Mouse (Mus musculus) hindbrain, embryonic 13.5 days (tissue): ENCODE results near the gene Cdpf1. TPM values are rescaled to one million over a fixed set of nuclear protein-coding genes. Genes with fewer than 3 reads are reported as not detected.

ENCODE experiments used
- ATAC-seq: fragments of 200-750 bp; cut with Nextera tagmentation; 2 replicates; pipeline ENCODE4 v1.8.0; 2017; ENCODE audit warnings: moderate TSS enrichment; ENCODE audit not compliant: low FRiP score
- H3K27ac ChIP-seq: fragments of 300-500 bp; sonication (generic); 2 replicates; pipeline ENCODE4 v1.5.1; 2015; ENCODE audit warnings: inconsistent platforms, mild to moderate bottlenecking, moderate library complexity
- H3K27me3 ChIP-seq: fragments of 300-500 bp; sonication (generic); 2 replicates; pipeline ENCODE4 v1.6.1; 2015; ENCODE audit warnings: mild to moderate bottlenecking, inconsistent platforms
- H3K36me3 ChIP-seq: fragments of 300-500 bp; sonication (generic); 2 replicates; pipeline ENCODE4 v1.6.1; 2015; ENCODE audit warnings: mild to moderate bottlenecking, inconsistent platforms
- H3K4me1 ChIP-seq: fragments of 300-500 bp; sonication (generic); replicated peaks from 2 replicates; pipeline ENCODE4 v1.6.1; 2015; ENCODE audit warnings: inconsistent platforms
- H3K4me2 ChIP-seq: fragments of 300-500 bp; sonication (generic); 2 replicates; pipeline ENCODE4 v1.6.1; 2015; ENCODE audit warnings: inconsistent platforms, mild to moderate bottlenecking, moderate library complexity
- H3K4me3 ChIP-seq: fragments of 300-500 bp; sonication (generic); 2 replicates; pipeline ENCODE4 v1.5.1; 2015; ENCODE audit warnings: mild to moderate bottlenecking, inconsistent platforms
- H3K9ac ChIP-seq: fragments of 300-500 bp; sonication (generic); 2 replicates; pipeline ENCODE4 v1.6.1; 2015; ENCODE audit warnings: mild to moderate bottlenecking, inconsistent platforms
- H3K9me3 ChIP-seq: fragments of 300-500 bp; sonication (generic); 2 replicates; pipeline ENCODE4 v1.6.1; 2016; ENCODE audit warnings: inconsistent platforms
- WGBS: fragments of 180-500 bp; shearing (Covaris S2); methylation state at CpG from one replicate; pipeline ENCODE4 v1.1.7; 2015; 5-methylcytosine and 5-hydroxymethylcytosine counted together
- polyA plus RNA-seq: library from polyadenylated mRNA; unstranded; fragments of >200 nt; fragmentation: Nextera tagmentation; extraction: Ambion mirVana; gene quantifications from 2 replicates; pipeline ENCODE4 v1.2.1, GENCODE M21; 2015

The Cdpf1 gene
- polyA plus RNA-seq, 1 experiment from 2014 or later, result 17.1 TPM

DNA sequence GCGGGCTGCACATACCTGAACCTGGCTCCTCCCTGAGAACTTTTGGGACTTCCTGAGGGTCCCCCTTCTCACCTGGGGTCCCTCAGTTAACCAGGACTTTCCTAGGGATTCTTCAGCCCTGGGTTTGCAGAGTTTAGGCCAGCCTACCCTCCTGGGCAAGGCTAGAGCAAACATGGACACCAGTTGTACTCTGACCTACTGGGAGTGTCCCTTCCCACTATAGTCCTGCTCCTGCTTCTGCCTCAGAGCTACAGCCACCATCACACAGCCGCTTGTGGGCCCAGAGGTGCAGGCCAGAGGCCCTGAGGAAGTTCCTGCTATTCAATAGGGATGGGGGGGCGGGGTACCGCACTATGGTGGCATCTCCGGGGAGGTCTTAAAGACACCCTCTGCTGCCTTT, 18.0 kb upstream of the Cdpf1 start:
- H3K4me1 ChIP-seq, result peaks cover 12% of the 10 kb centered on the region
- no peaks in the 10 kb centered on the region for H3K27me3 ChIP-seq
- no peaks in the 10 kb centered on the region for H3K9me3 ChIP-seq
- H3K36me3 ChIP-seq, result no peaks in the 10 kb centered on the region
- H3K4me3 ChIP-seq, result no peak overlapping the region
- H3K4me2 ChIP-seq, result no peak overlapping the region
- 73% methylated on average over 5 of the region's 5 CpGs for WGBS
- no peak for ATAC-seq
- no peak overlapping the region for H3K27ac ChIP-seq
- no peak overlapping the region for H3K9ac ChIP-seq

DNA sequence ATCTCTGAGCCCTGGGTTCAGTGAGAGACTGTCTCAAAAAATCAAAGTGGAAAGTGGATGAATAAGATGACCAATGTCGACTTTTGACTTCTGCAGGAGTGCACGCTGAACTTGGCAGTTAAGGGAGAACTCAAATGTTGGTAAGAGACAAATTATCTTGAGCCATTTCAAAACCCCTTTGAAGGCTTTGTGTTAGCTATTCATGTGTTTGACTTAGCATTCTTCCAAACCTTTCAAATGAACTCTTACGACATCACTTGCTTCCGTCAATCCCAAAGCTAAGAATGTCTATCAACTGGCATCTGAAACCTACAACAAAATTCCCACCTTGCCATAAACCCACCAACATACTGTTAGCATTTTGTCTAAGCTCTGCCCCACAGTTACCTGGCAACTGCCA, 16.6 kb upstream of the Cdpf1 start:
- WGBS, result 93% methylated on average over 4 of the region's 4 CpGs
- Histone ChIP-seq H3K27ac (no peak overlapping the region), H3K4me3 (no peak overlapping the region), H3K4me2 (no peak overlapping the region), H3K27me3 (peaks cover 5% of the 10 kb centered on the region; the same call in 1 of the 2 replicates), H3K4me1 (peaks cover 12% of the 10 kb centered on the region), H3K9ac (no peak overlapping the region), H3K9me3 (no peaks in the 10 kb centered on the region), H3K36me3 (no peaks in the 10 kb centered on the region)
- no peak for ATAC-seq

DNA sequence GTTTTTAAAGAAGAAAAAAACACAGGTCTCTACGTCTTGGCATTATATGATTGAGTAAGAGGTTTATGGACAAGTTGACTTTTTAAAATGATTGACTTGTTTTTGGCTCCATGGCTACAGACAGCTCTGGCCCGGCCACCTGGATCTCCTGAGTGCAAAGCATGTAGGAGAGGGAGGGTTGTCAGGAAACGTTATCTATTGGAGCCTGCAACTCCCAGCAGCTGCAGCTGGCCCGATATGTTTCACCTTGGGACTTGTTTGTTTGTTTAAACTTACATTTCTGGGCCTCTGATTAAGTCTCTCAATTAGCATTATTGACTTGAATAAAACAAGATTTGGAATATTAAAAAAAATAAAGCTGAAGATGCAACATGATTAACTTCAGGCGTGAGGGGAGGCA, 15.2 kb upstream of the Cdpf1 start:
- Histone ChIP-seq H3K36me3 (no peaks in the 10 kb centered on the region), H3K27me3 (peaks cover 17% of the 10 kb centered on the region), H3K9me3 (no peaks in the 10 kb centered on the region), H3K4me3 (no peak overlapping the region), H3K27ac (no peak overlapping the region), H3K4me1 (peaks cover 9% of the 10 kb centered on the region), H3K9ac (no peak overlapping the region), H3K4me2 (no peak overlapping the region)
- ATAC-seq, result no peak
- WGBS, result 74% methylated on average over 5 of the region's 5 CpGs

- Histone ChIP-seq H3K4me3 (peak overlapping the region; percentile 49), H3K27me3 (peaks cover 40% of the 10 kb centered on the region), H3K36me3 (no peaks in the 10 kb centered on the region), H3K4me1 (peaks cover 13% of the 10 kb centered on the region), H3K9ac (0 out of 2 replicates have a peak overlapping the region, but pooled peaks have one; percentile 79), H3K4me2 (peak overlapping the region; percentile 91), H3K27ac (no peak overlapping the region), H3K9me3 (0 out of 2 replicates have a peak, but pooled peaks cover 3% of the 10 kb centered on the region)
- WGBS, result 14% methylated on average over 4 of the region's 4 CpGs
- no peak for ATAC-seq
These were observed 10.5 kb upstream of the Cdpf1 start for GRCm38 (mm10) chr15:85822011-85822359.

DNA sequence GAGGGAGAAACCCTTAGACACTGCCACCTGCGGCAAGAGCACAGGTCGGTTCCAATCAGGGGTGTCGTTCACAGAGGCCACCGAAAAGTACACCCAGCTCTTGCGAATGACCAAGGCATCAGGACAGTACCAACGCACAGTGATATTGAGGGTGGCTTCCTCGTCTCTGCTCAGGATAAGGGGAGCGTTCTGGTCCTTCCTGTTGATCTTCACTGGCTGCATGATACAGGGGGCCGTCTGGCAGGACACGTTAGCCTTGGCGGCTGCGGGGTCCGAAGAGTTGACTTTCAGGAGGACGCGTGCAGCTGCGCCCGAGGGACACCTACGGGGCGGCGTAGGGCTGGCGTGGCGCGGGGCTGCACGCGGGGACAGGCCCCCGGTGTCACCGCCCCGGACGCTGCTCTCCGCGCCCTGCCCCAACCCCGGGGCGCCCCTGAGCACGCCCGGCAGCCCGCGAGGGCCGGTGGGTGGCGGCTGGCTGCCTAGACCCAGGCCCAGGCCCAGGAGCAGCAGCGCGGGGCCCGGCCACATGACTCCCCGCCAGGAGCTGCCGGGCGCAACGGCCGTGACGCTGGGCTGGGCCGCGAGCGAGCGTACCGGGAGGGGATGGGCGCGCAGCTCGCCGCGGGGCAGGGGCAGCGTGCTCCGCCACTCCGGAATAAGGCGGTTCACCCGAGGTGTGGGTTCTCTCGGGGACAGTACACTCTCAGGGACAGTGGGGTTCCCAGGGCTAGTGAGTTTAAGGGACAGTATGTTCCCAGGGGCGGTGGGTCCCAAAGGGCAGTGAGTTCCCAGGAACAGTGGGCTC, 9.9 kb upstream of the Cdpf1 start, which contains the start of gene Pkdrej:
TSS of gene Pkdrej (minus strand) at position 532 of the 808 bp plus-strand sequence.
- H3K4me1 ChIP-seq, result peaks cover 13% of the 10 kb centered on the region
- peak; percentile 68; the same call in 1 of the 2 replicates for ATAC-seq
- H3K27ac ChIP-seq, result no peak within 1 kb of the TSS
- H3K36me3 ChIP-seq, result no peaks in the 10 kb centered on the region
- WGBS, result 1% methylated on average over 63 of the region's 65 CpGs
- H3K9me3 ChIP-seq, result 0 out of 2 replicates have a peak, but pooled peaks cover 3% of the 10 kb centered on the region
- H3K4me2 ChIP-seq, result peak within 1 kb of the TSS; percentile 91
- peak within 1 kb of the TSS; percentile 49 for H3K4me3 ChIP-seq
- H3K27me3 ChIP-seq, result peaks cover 40% of the 10 kb centered on the region
- H3K9ac ChIP-seq, result peak within 1 kb of the TSS; percentile 79

DNA sequence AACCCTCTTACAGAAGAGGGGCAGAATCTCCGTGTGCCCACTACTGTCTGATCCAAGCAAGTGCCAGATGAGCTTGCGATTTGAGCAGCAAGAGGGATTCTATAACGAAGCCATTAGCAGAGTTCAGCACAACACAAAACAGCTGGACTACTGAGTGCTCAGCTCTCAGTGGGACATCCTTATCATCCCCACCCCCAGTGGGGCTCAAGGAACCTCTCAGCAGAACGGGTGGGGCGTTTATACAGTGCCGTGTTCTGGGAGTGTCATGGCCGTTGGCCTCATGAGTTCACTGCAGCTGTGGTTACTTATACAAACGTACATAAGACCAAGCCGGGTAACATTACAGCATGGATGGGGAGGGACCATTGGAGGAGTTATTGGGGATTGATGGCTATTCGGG, 1.9 kb upstream of the Cdpf1 start:
- Histone ChIP-seq H3K27me3 (peaks cover 7% of the 10 kb centered on the region; the same call in 1 of the 2 replicates), H3K9me3 (peaks cover 6% of the 10 kb centered on the region; the same call in 1 of the 2 replicates), H3K36me3 (no peaks in the 10 kb centered on the region), H3K4me2 (no peak overlapping the region), H3K4me3 (no peak overlapping the region), H3K9ac (no peak overlapping the region), H3K4me1 (peaks cover 14% of the 10 kb centered on the region), H3K27ac (no peak overlapping the region)
- 76% methylated on average over 10 of the region's 10 CpGs for WGBS
- no peak for ATAC-seq

DNA sequence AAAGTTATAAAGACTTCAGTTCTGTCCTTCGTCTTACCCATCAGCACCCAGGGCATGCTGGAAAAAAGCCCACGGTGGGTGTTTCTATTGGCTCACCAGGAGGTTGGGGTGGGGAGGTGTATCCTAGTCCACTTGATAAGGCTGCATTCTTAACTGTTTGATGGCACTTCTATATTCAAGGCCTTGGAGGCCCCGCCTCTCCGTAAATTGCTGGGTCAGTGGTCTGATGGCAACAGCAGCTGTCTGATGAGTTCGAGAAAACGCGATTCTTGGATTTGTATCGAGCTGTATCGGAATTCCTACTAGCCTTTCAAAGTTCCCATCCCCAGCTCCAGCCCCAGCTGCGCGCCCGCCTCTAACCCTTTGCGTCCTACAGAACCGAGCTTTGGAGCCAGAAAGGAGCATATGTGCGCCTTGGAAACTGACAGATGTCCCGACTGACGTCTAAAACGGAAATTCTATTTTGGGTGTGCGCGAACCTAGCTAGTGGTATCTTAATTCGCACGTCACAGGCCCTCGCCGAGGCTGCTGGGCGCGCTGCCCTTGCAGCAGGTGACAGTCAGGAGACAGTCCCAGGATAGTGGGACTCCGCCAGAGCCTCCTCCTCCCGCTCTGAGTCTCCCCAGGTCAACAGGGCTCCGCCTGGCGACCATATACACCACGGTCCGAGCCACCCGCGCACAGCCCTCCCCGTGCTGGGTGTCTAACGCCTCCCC, 533 bp downstream of the Cdpf1 start:
- ATAC-seq, result peak; percentile 90
- H3K27ac ChIP-seq, result peak overlapping the region; percentile 91
- peak overlapping the region; percentile 69 for H3K4me3 ChIP-seq
- peaks cover 6% of the 10 kb centered on the region; the same call in 1 of the 2 replicates for H3K9me3 ChIP-seq
- peak overlapping the region; percentile 82 for H3K4me2 ChIP-seq
- H3K4me1 ChIP-seq, result peaks cover 14% of the 10 kb centered on the region
- 4% methylated on average over 36 of the region's 36 CpGs for WGBS
- peaks cover 7% of the 10 kb centered on the region; the same call in 1 of the 2 replicates for H3K27me3 ChIP-seq
- peak overlapping the region; percentile 80 for H3K9ac ChIP-seq
- no peaks in the 10 kb centered on the region for H3K36me3 ChIP-seq

GRCm38 (mm10) chr15:85810462-85810805, 1.1 kb downstream of the Cdpf1 start:
- Histone ChIP-seq H3K4me3 (peak overlapping the region; percentile 69), H3K4me2 (peak overlapping the region; percentile 82), H3K9ac (peak overlapping the region; percentile 80), H3K27ac (peak overlapping the region; percentile 91), H3K36me3 (no peaks in the 10 kb centered on the region), H3K27me3 (peaks cover 7% of the 10 kb centered on the region; the same call in 1 of the 2 replicates), H3K9me3 (0 out of 2 replicates have a peak, but pooled peaks cover 2% of the 10 kb centered on the region), H3K4me1 (peaks cover 14% of the 10 kb centered on the region)
- WGBS, result 89% methylated on average over 5 of the region's 5 CpGs
- no peak for ATAC-seq

DNA sequence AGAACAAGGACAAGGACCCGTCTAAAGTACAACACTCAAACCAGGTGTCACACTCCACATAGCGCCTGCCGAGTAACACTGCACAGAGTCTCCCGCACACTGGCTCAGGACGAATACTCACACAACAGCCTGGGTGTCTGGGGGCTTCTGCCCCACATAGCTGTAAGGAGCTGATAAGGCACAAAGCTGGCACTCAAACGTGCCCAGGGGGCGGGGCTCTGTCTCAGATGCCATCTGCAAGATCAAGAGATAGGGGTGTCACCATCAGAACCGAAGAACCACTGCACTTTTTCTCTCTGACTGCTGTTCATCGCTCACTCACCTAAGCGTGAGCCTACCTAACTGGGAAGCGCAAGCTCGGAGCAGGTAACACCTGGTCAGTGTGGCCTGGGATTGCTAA, 2.4 kb downstream of the Cdpf1 start:
- Histone ChIP-seq H3K9me3 (no peaks in the 10 kb centered on the region), H3K27ac (no peak overlapping the region), H3K27me3 (peaks cover 7% of the 10 kb centered on the region; the same call in 1 of the 2 replicates), H3K4me2 (no peak overlapping the region), H3K4me3 (no peak overlapping the region), H3K9ac (no peak overlapping the region), H3K36me3 (no peaks in the 10 kb centered on the region), H3K4me1 (peaks cover 14% of the 10 kb centered on the region)
- 92% methylated on average over 12 of the region's 12 CpGs for WGBS
- ATAC-seq, result no peak

- Histone ChIP-seq H3K4me2 (no peak overlapping the region), H3K36me3 (no peaks in the 10 kb centered on the region), H3K4me3 (no peak overlapping the region), H3K27me3 (peaks cover 3% of the 10 kb centered on the region; the same call in 1 of the 2 replicates), H3K9me3 (no peaks in the 10 kb centered on the region), H3K4me1 (peaks cover 14% of the 10 kb centered on the region), H3K27ac (no peak overlapping the region), H3K9ac (0 out of 2 replicates have a peak overlapping the region, but pooled peaks have one; percentile 15)
- 60% methylated on average over 8 of the region's 8 CpGs for WGBS
- ATAC-seq, result no peak
These were observed 3.1 kb downstream of the Cdpf1 start for GRCm38 (mm10) chr15:85808434-85808833.

- Histone ChIP-seq H3K27me3 (no peaks in the 10 kb centered on the region), H3K9me3 (no peaks in the 10 kb centered on the region), H3K36me3 (no peaks in the 10 kb centered on the region), H3K4me1 (peaks cover 14% of the 10 kb centered on the region), H3K4me3 (no peak overlapping the region), H3K4me2 (no peak overlapping the region), H3K27ac (no peak overlapping the region), H3K9ac (0 out of 2 replicates have a peak overlapping the region, but pooled peaks have one; percentile 15)
- no peak for ATAC-seq
- 75% methylated on average over 6 of the region's 6 CpGs for WGBS
These were observed 3.5 kb downstream of the Cdpf1 start for GRCm38 (mm10) chr15:85808031-85808430.

- Histone ChIP-seq H3K9me3 (no peaks in the 10 kb centered on the region), H3K27ac (no peak overlapping the region), H3K4me3 (no peak overlapping the region), H3K9ac (0 out of 2 replicates have a peak overlapping the region, but pooled peaks have one; percentile 5), H3K27me3 (no peaks in the 10 kb centered on the region), H3K36me3 (no peaks in the 10 kb centered on the region), H3K4me2 (no peak overlapping the region), H3K4me1 (peaks cover 17% of the 10 kb centered on the region)
- 87% methylated on average over 4 of the region's 4 CpGs for WGBS
- ATAC-seq, result no peak
These were observed 4.1 kb downstream of the Cdpf1 start for GRCm38 (mm10) chr15:85807404-85807803.
